Mouse (Mus musculus): ENCODE results near the gene Gm49425. TPM values are rescaled to one million over a fixed set of nuclear protein-coding genes. Genes with fewer than 3 reads are reported as not detected.

The Gm49425 gene
- total and polyA plus RNA-seq, 2 experiments from 2014 or later = not detected

DNA sequence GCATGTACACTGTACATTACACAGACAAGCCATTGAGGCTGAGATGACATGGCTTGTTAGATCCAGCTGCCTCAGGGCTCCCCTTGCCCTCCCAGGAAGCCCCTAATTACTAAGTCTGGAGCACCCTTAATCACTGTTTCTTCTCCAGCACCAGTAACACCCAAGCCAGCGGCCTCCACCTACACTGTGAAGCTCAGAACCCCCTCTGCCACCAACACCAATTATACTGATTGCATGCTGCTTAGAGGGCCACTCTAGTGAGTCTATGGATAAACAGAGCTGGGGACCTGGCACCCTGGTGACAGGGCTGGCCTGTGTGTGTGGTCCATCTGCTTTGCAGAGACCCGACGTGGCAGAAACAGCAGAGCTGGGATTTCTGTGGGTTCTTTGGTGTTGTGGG is 27.4 kb upstream of the Gm49425 start:
- no peak overlapping the region for H3K9ac ChIP-seq (replicated peaks; ENCODE audit: low read depth, low read length)
- H3K36me3 ChIP-seq (replicated peaks; ENCODE audit: control insufficient read depth, insufficient read depth, low read length) = no peaks in the 10 kb centered on the region
- H3K27ac ChIP-seq (ENCODE audit: low read depth) = no peak overlapping the region
- no peak overlapping the region for H3K4me3 ChIP-seq (ENCODE audit: low read depth, low read length)
- ATAC-seq (ENCODE audit: insufficient read depth, low read depth) = no peak
- no peaks in the 10 kb centered on the region for H3K4me1 ChIP-seq (ENCODE audit: control insufficient read depth, insufficient read depth)
- DNase-seq (ENCODE audit: low spot score) = no peak
- no peaks in the 10 kb centered on the region for H3K9me3 ChIP-seq (replicated peaks; ENCODE audit: control insufficient read depth, low read length)
- no peak for TF ChIP-seq CTCF (IDR thresholded peaks at IDR 0.05; ENCODE audit: low read depth)
- no peak for TF ChIP-seq EP300 (IDR thresholded peaks at IDR 0.05; ENCODE audit: low read depth)
- H3K4me2 ChIP-seq (ENCODE audit: low read depth, low read length) = no peak overlapping the region
- 0 out of 2 replicates have a peak, but pooled peaks cover 11% of the 10 kb centered on the region for H3K27me3 ChIP-seq (ENCODE audit: control insufficient read depth, insufficient read depth, low read length)
- WGBS = 44% methylated on average over 3 of the region's 3 CpGs

DNA sequence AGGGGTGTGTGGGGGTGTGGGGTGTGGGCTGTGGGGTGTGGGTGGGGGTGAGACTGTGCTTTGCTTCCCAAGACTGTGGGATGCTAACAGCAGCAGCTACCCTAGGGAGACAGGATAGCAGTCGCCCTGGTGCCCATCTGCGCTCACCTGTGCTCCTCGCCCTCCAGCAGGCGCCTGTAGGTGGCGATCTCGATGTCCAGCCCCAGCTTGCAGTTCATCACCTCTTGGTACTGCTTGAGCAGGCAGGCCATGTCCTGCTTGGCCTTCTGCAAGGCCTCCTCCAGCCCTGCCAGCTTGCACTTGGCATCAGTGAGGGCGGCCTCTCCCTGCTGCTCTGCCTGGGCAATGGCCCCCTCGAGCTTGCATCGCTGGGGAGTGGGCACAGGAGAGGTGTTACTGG is 25.5 kb upstream of the Gm49425 start:
- 54% methylated on average over 9 of the region's 9 CpGs for WGBS

DNA sequence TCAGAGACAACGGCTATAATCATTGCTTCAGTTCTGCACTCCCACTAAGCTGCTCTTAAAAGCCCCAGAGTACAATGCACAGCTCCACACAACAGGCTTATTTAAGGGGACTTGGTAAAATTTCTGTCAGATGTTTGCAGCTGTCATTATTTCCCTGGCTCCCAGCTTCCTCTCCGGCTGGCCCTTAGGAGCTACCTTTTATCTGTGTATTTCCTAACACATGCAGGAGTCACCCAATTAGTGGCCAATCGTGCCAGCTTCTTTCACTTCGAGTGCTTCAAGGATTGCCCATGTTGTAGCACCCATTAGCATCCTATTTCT is 21.5 kb upstream of the Gm49425 start:
- no peak for DNase-seq (ENCODE audit: low spot score)
- TF ChIP-seq CTCF (IDR thresholded peaks at IDR 0.05; ENCODE audit: low read depth) (no peak), EP300 (IDR thresholded peaks at IDR 0.05; ENCODE audit: low read depth) (no peak)
- Histone ChIP-seq H3K4me2 (ENCODE audit: low read depth, low read length) (no peak overlapping the region), H3K27me3 (ENCODE audit: control insufficient read depth, insufficient read depth, low read length) (no peaks in the 10 kb centered on the region), H3K36me3 (replicated peaks; ENCODE audit: control insufficient read depth, insufficient read depth, low read length) (no peaks in the 10 kb centered on the region), H3K9ac (replicated peaks; ENCODE audit: low read depth, low read length) (no peak overlapping the region), H3K4me3 (ENCODE audit: low read depth, low read length) (no peak overlapping the region), H3K9me3 (replicated peaks; ENCODE audit: control insufficient read depth, low read length) (no peaks in the 10 kb centered on the region), H3K4me1 (ENCODE audit: control insufficient read depth, insufficient read depth) (no peaks in the 10 kb centered on the region), H3K27ac (ENCODE audit: low read depth) (no peak overlapping the region)
- no peak for ATAC-seq (ENCODE audit: insufficient read depth, low read depth)
- 58% methylated on average over 4 of the region's 4 CpGs for WGBS

More for the DNA sequence above, 25.5 kb upstream of the Gm49425 start:
- Histone ChIP-seq H3K4me3 (ENCODE audit: low read depth, low read length) (no peak overlapping the region), H3K27me3 (ENCODE audit: control insufficient read depth, insufficient read depth, low read length) (0 out of 2 replicates have a peak, but pooled peaks cover 3% of the 10 kb centered on the region), H3K9me3 (replicated peaks; ENCODE audit: control insufficient read depth, low read length) (no peaks in the 10 kb centered on the region), H3K36me3 (replicated peaks; ENCODE audit: control insufficient read depth, insufficient read depth, low read length) (no peaks in the 10 kb centered on the region), H3K27ac (ENCODE audit: low read depth) (no peak overlapping the region), H3K9ac (replicated peaks; ENCODE audit: low read depth, low read length) (no peak overlapping the region), H3K4me2 (ENCODE audit: low read depth, low read length) (no peak overlapping the region), H3K4me1 (ENCODE audit: control insufficient read depth, insufficient read depth) (no peaks in the 10 kb centered on the region)
- ATAC-seq (ENCODE audit: insufficient read depth, low read depth) (no peak), DNase-seq (ENCODE audit: low spot score) (no peak)
- TF ChIP-seq EP300 (IDR thresholded peaks at IDR 0.05; ENCODE audit: low read depth) (no peak), CTCF (IDR thresholded peaks at IDR 0.05; ENCODE audit: low read depth) (no peak)

DNA sequence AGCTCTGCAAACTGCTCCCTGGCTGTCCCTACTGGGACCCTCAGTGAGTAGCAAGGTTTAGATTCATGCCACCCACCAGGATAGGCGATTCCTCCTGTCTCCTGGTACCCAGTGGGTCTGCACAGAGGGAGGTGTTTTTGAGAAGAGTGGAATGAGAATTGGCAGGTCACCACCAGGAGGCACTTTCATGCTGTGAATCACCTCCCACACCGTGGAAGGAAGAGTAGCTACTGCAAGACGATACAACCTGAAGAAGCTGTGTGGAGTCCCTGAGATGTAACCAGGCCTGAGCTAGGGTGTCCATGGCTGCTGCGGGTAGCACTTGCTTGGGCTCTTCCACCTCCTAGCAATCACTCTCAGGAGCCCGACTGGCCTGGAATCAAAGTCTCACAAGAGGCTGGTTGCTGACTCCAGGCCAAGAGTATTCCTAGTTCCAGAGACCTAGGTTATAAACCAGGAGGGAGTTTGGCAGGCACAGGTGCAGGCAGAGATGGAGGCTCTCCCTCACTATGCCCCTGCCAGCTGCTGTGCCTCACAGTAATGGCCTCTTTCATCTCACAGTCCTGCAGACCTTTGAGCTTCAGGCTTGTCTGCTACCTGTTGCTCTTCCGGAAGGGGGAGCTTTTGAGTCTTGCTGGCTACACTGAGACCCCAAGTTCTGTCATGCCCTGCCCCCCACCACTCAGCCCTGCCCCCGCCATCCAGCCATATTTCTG is 21.0 kb upstream of the Gm49425 start:
- Histone ChIP-seq H3K27me3 (ENCODE audit: control insufficient read depth, insufficient read depth, low read length) (no peaks in the 10 kb centered on the region), H3K4me3 (ENCODE audit: low read depth, low read length) (no peak overlapping the region), H3K4me1 (ENCODE audit: control insufficient read depth, insufficient read depth) (no peaks in the 10 kb centered on the region), H3K36me3 (replicated peaks; ENCODE audit: control insufficient read depth, insufficient read depth, low read length) (no peaks in the 10 kb centered on the region), H3K9me3 (replicated peaks; ENCODE audit: control insufficient read depth, low read length) (no peaks in the 10 kb centered on the region), H3K9ac (replicated peaks; ENCODE audit: low read depth, low read length) (no peak overlapping the region), H3K4me2 (ENCODE audit: low read depth, low read length) (no peak overlapping the region), H3K27ac (ENCODE audit: low read depth) (no peak overlapping the region)
- TF ChIP-seq CTCF (IDR thresholded peaks at IDR 0.05; ENCODE audit: low read depth) = 0 out of 2 replicates have a peak, but pooled peaks have one; percentile 2
- TF ChIP-seq EP300 (IDR thresholded peaks at IDR 0.05; ENCODE audit: low read depth) = no peak
- DNase-seq (ENCODE audit: low spot score) = no peak
- ATAC-seq (ENCODE audit: insufficient read depth, low read depth) = no peak
- WGBS = 30% methylated on average over 7 of the region's 7 CpGs

- H3K4me1 ChIP-seq (ENCODE audit: control insufficient read depth, insufficient read depth) = no peaks in the 10 kb centered on the region
- DNase-seq (ENCODE audit: low spot score) (no peak), ATAC-seq (ENCODE audit: insufficient read depth, low read depth) (no peak)
- TF ChIP-seq CTCF (IDR thresholded peaks at IDR 0.05; ENCODE audit: low read depth) (no peak), EP300 (IDR thresholded peaks at IDR 0.05; ENCODE audit: low read depth) (no peak)
- H3K27ac ChIP-seq (ENCODE audit: low read depth) = no peak overlapping the region
- H3K4me2 ChIP-seq (ENCODE audit: low read depth, low read length) = no peak overlapping the region
- H3K36me3 ChIP-seq (replicated peaks; ENCODE audit: control insufficient read depth, insufficient read depth, low read length) = no peaks in the 10 kb centered on the region
- H3K4me3 ChIP-seq (ENCODE audit: low read depth, low read length) = no peak overlapping the region
- WGBS = 50% methylated on average over 9 of the region's 9 CpGs
- H3K27me3 ChIP-seq (ENCODE audit: control insufficient read depth, insufficient read depth, low read length) = no peaks in the 10 kb centered on the region
- H3K9ac ChIP-seq (replicated peaks; ENCODE audit: low read depth, low read length) = no peak overlapping the region
- no peaks in the 10 kb centered on the region for H3K9me3 ChIP-seq (replicated peaks; ENCODE audit: control insufficient read depth, low read length)
These were observed 19.2 kb upstream of the Gm49425 start for GRCm38 (mm10) chr15:101536054-101536850.
